In genomic region chr6:115485635-115486034, GRCm38 (mm10) we compare ENCODE assay signal across 17 mouse cellular contexts. TPM values are rescaled to one million over a fixed set of nuclear protein-coding genes. Genes with fewer than 3 reads are reported as not detected.
DNase-seq lines count a peak whose midpoint lies in the region; TF ChIP-seq lines count a peak whose summit lies in the region.
"Had no signal": no experiment of that assay in that cellular context is flagged by ENCODE, and none has a peak within 500 bp of the region (broad histone marks: within the 10 kb centered on the region; RNA-seq: fewer than 3 reads in every experiment).

No protein-coding gene starts in this region.

- H3K9me3 ChIP-seq in MEL (replicated peaks; ENCODE audit: insufficient read depth, low read length), result no peaks in the 10 kb centered on the region
- no peaks in the 10 kb centered on the region for H3K9me3 ChIP-seq in forebrain, embryonic 10.5 days
- H3K9me3 ChIP-seq: G1E; hindbrain, embryonic 13.5 days; limb, embryonic 12.5 days; liver, embryonic 15.5 days; midbrain, embryonic 10.5 days; neural tube, embryonic 13.5 days; stomach, embryonic 15.5 days had no signal

- no peaks in the 10 kb centered on the region for H3K36me3 ChIP-seq in kidney, adult 2 months (ENCODE audit: control insufficient read depth, insufficient read depth, low read length)
- H3K36me3 ChIP-seq in MEL (ENCODE audit: control insufficient read depth in 1 of 2, insufficient read depth in 2 of 2, low read length in 2 of 2), result peaks cover 0 to 18% of the 10 kb centered on the region in 2 experiments; a peak in 2 of 4 replicates
- H3K36me3 ChIP-seq in thymus, adult 2 months (ENCODE audit: control insufficient read depth, insufficient read depth, low read length), result no peaks in the 10 kb centered on the region
- H3K36me3 ChIP-seq in forebrain, embryonic 10.5 days (replicated peaks), result no peaks in the 10 kb centered on the region
- H3K36me3 ChIP-seq: G1E; hindbrain, embryonic 13.5 days; limb, embryonic 12.5 days; liver, embryonic 15.5 days; midbrain, embryonic 10.5 days; neural tube, embryonic 13.5 days; stomach, embryonic 15.5 days had no signal

- no peak for TF ChIP-seq POLR2A in kidney, adult 2 months (IDR thresholded peaks at IDR 0.05; ENCODE audit: low read depth, low read length)
- no peak for TF ChIP-seq POLR2A in MEL (IDR thresholded peaks at IDR 0.05; ENCODE audit: control insufficient read depth in 1 of 2, insufficient read depth in 1 of 2, low read depth in 1 of 2, low read length in 2 of 2, poor library complexity in 1 of 2)
- no peak for TF ChIP-seq POLR2A in thymus, adult 2 months (IDR thresholded peaks at IDR 0.05; ENCODE audit: control insufficient read depth, extremely low read depth, insufficient read depth, low read length, poor library complexity)

- peaks cover 2% of the 10 kb centered on the region; the same call in 1 of the 2 replicates for H3K4me1 ChIP-seq in kidney, adult 2 months (ENCODE audit: control insufficient read depth, insufficient read depth, low read length)
- peaks cover 4 to 16% of the 10 kb centered on the region in 2 experiments for H3K4me1 ChIP-seq in MEL (ENCODE audit: control insufficient read depth in 1 of 2, insufficient read depth in 2 of 2, low read length in 2 of 2)
- H3K4me1 ChIP-seq in thymus, adult 2 months (replicated peaks; ENCODE audit: control insufficient read depth, insufficient read depth, low read length), result no peaks in the 10 kb centered on the region
- H3K4me1 ChIP-seq in forebrain, embryonic 10.5 days, result peaks cover 13% of the 10 kb centered on the region
- H3K4me1 ChIP-seq: hindbrain, embryonic 13.5 days had no signal

- no peak overlapping the region for H3K27ac ChIP-seq in kidney, adult 2 months (ENCODE audit: insufficient read depth, low read depth, low read length)
- H3K27ac ChIP-seq in MEL (ENCODE audit: control insufficient read depth, low read depth, low read length), result no peak overlapping the region
- no peak overlapping the region for H3K27ac ChIP-seq in thymus, adult 2 months (ENCODE audit: control insufficient read depth, insufficient read depth, low read length)
- no peak overlapping the region for H3K27ac ChIP-seq in forebrain, embryonic 10.5 days
- H3K27ac ChIP-seq: hindbrain, embryonic 13.5 days; left cerebral cortex, adult 2 months; limb, embryonic 12.5 days; liver, embryonic 15.5 days; midbrain, embryonic 10.5 days; neural tube, embryonic 13.5 days; stomach, embryonic 15.5 days had no signal

- TF ChIP-seq EP300 in MEL (IDR thresholded peaks at IDR 0.05; ENCODE audit: low read depth in 1 of 2, low read length in 2 of 2), result peak in 1 of 2 experiments; percentile 68; a peak in 2 of 4 replicates

- H3K79me2 ChIP-seq in MEL (ENCODE audit: control insufficient read depth, insufficient read depth, low read length, poor library complexity), result no peaks in the 10 kb centered on the region

- H3K27me3 ChIP-seq in kidney, adult 2 months (replicated peaks; ENCODE audit: control insufficient read depth, insufficient read depth, low read length), result no peaks in the 10 kb centered on the region; the same call in 1 of the 2 replicates
- H3K27me3 ChIP-seq in MEL (ENCODE audit: control insufficient read depth in 1 of 2, insufficient read depth in 2 of 2, low read length in 2 of 2), result peaks cover 0 to 2% of the 10 kb centered on the region in 2 experiments
- H3K27me3 ChIP-seq in thymus, adult 2 months (ENCODE audit: control insufficient read depth, insufficient read depth, low read length), result no peaks in the 10 kb centered on the region
- H3K27me3 ChIP-seq in forebrain, embryonic 10.5 days (ENCODE audit: poor library complexity, severe bottlenecking), result peaks cover 67% of the 10 kb centered on the region
- H3K27me3 ChIP-seq: hindbrain, embryonic 13.5 days; limb, embryonic 12.5 days; liver, embryonic 15.5 days; neural tube, embryonic 13.5 days; stomach, embryonic 15.5 days had no signal

- no peak overlapping the region for H3K4me3 ChIP-seq in kidney, adult 2 months (ENCODE audit: insufficient read depth, low read depth, low read length)
- no peak overlapping the region for H3K4me3 ChIP-seq in MEL (ENCODE audit: control insufficient read depth in 1 of 2, insufficient read depth in 1 of 2, low read depth in 2 of 2, low read length in 2 of 2)
- no peak overlapping the region for H3K4me3 ChIP-seq in thymus, adult 2 months (ENCODE audit: control insufficient read depth, insufficient read depth, low read length)
- no peak overlapping the region for H3K4me3 ChIP-seq in forebrain, embryonic 10.5 days
- H3K4me3 ChIP-seq: hindbrain, embryonic 13.5 days; left cerebral cortex, adult 2 months; limb, embryonic 12.5 days; liver, embryonic 15.5 days; midbrain, embryonic 10.5 days; neural tube, embryonic 13.5 days; stomach, embryonic 15.5 days had no signal

- TF ChIP-seq CTCF in kidney, adult 2 months (conservative IDR thresholded peaks at IDR 0.05; ENCODE audit: insufficient read depth, insufficient read length, low read depth, low read length), result no peak
- no peak for TF ChIP-seq CTCF in MEL (IDR thresholded peaks at IDR 0.05 in 2 of 3, conservative IDR thresholded peaks at IDR 0.05 in 1 of 3; ENCODE audit: control insufficient read depth in 1 of 3, insufficient read depth in 1 of 3, low read depth in 2 of 3, low read length in 3 of 3, poor library complexity in 1 of 3, severe bottlenecking in 1 of 3)
- no peak for TF ChIP-seq CTCF in thymus, adult 2 months (IDR thresholded peaks at IDR 0.05; ENCODE audit: borderline replicate concordance, control insufficient read depth, extremely low read depth, insufficient read depth, low read length, poor library complexity)

- H3K9ac ChIP-seq in MEL (ENCODE audit: control insufficient read depth, low read depth, low read length, poor library complexity, severe bottlenecking), result no peak overlapping the region
- H3K9ac ChIP-seq: hindbrain, embryonic 13.5 days; limb, embryonic 12.5 days; liver, embryonic 15.5 days; neural tube, embryonic 13.5 days; stomach, embryonic 15.5 days had no signal

- DNase-seq in kidney, adult 2 months, result peak; percentile 41
- no peak for DNase-seq in kidney, postnatal 10 days
- peak; percentile 41 for DNase-seq in 416B (ENCODE audit: low read depth)
- DNase-seq in MEL (ENCODE audit: low read depth, low spot score), result peak; percentile 52
- DNase-seq in lung, postnatal 10 days, result peak; percentile 39
- no peak for DNase-seq in thymus, adult 2 months
- DNase-seq in thymus, postnatal 14 days, result no peak
- DNase-seq in forebrain, embryonic 10.5 days (ENCODE audit: extremely low spot score, low spot score), result no peak
- DNase-seq: cerebellum, postnatal 10 days had no signal

- no peak for TF ChIP-seq RAD21 in MEL (IDR thresholded peaks at IDR 0.05; ENCODE audit: low read depth, low read length)

- WGBS in kidney, adult 2 months, result 50% methylated on average over 6 of the region's 6 CpGs
- 63% methylated on average over 6 of the region's 6 CpGs for WGBS in thymus, adult 2 months
- WGBS in forebrain, embryonic 10.5 days, result 75% methylated on average over 6 of the region's 6 CpGs

TF ChIP-seq in MEL, 35 proteins besides CTCF, POLR2A, EP300 and RAD21 (continues in another document):
- TF ChIP-seq MAX (IDR thresholded peaks at IDR 0.05; ENCODE audit: low read length) (no peak), E2F4 (IDR thresholded peaks at IDR 0.05; ENCODE audit: borderline replicate concordance, low read depth, low read length) (no peak), TAL1 (IDR thresholded peaks at IDR 0.05; ENCODE audit: low read length) (no peak; the same call in 1 of the 2 replicates), JUND (IDR thresholded peaks at IDR 0.05; ENCODE audit: low read depth, low read length) (no peak), USF2 (IDR thresholded peaks at IDR 0.05; ENCODE audit: borderline replicate concordance in 1 of 2, insufficient read depth in 1 of 2, low read depth in 1 of 2, low read length in 2 of 2) (no peak), RCOR1 (IDR thresholded peaks at IDR 0.05; ENCODE audit: low read depth, low read length) (peak; percentile 80), ZC3H11A (IDR thresholded peaks at IDR 0.05; ENCODE audit: low read depth, low read length) (no peak), GATA1 (IDR thresholded peaks at IDR 0.05; ENCODE audit: low read depth, low read length) (peak; percentile 39), KAT2A (conservative IDR thresholded peaks at IDR 0.05; ENCODE audit: low read depth, low read length) (no peak), MAFK (IDR thresholded peaks at IDR 0.05; ENCODE audit: borderline replicate concordance, low read depth, low read length) (no peak), MXI1 (IDR thresholded peaks at IDR 0.05; ENCODE audit: low read depth, low read length) (no peak), ZMIZ1 (IDR thresholded peaks at IDR 0.05; ENCODE audit: low read depth, low read length) (no peak), MYB (IDR thresholded peaks at IDR 0.05; ENCODE audit: low read depth, low read length) (no peak), UBTF (IDR thresholded peaks at IDR 0.05; ENCODE audit: borderline replicate concordance, insufficient read depth, low read depth, low read length) (no peak), POLR2AphosphoS2 (IDR thresholded peaks at IDR 0.05; ENCODE audit: low read length) (no peak), CHD2 (IDR thresholded peaks at IDR 0.05; ENCODE audit: low read length) (no peak), GABPA (IDR thresholded peaks at IDR 0.05; ENCODE audit: low read depth, low read length) (no peak), SIN3A (IDR thresholded peaks at IDR 0.05; ENCODE audit: low read length) (no peak), ETS1 (IDR thresholded peaks at IDR 0.05; ENCODE audit: low read depth, low read length) (0 out of 2 replicates have a peak, but pooled peaks have one; percentile 31), MAZ (IDR thresholded peaks at IDR 0.05; ENCODE audit: low read depth, low read length) (no peak), ELF1 (IDR thresholded peaks at IDR 0.05; ENCODE audit: low read depth, low read length) (no peak), POLR2AphosphoS5 (IDR thresholded peaks at IDR 0.05; ENCODE audit: borderline replicate concordance, low read depth, low read length) (no peak), USF1 (IDR thresholded peaks at IDR 0.05; ENCODE audit: low read depth, low read length) (no peak), TCF12 (IDR thresholded peaks at IDR 0.05; ENCODE audit: low read depth, low read length) (0 out of 2 replicates have a peak, but pooled peaks have one; percentile 17), CHD1 (IDR thresholded peaks at IDR 0.05; ENCODE audit: low read depth, low read length) (no peak), NRF1 (IDR thresholded peaks at IDR 0.05; ENCODE audit: insufficient read depth, low read depth, low read length, poor library complexity, severe bottlenecking) (no peak)

RNA-seq across cellular contexts. Expression of gene Tsen2, which starts 58.8 kb away (rescaled TPM):
- polyA plus RNA-seq in kidney, adult 2 months (2012; rRNA removed), result 4.2 and 4.8 TPM in 2 replicates
- total RNA-seq in MEL (2012; rRNA removed), result 24.6 and 27.0 TPM in 2 replicates
- 10 to 100 TPM in 1 of 2 experiments, not detected in 1; 32.6 TPM for polyA plus RNA-seq in MEL (2012; ENCODE audit: insufficient read depth in 1 of 2, insufficient read length in 2 of 2, low read depth in 1 of 2, low replicate concordance in 2 of 2, missing spikeins in 1 of 2)
- 4.6 and 5.4 TPM in 2 replicates for polyA plus RNA-seq in thymus, adult 2 months (2012; rRNA removed)
- 37.7 and 39.9 TPM in 2 replicates for polyA plus RNA-seq in forebrain, embryonic 10.5 days (2016; fragmentation: Nextera tagmentation; extraction: Ambion mirVana)

Comparison
In these comparisons a context has a peak if more than half of its experiments do, and no peak if none do; other contexts are left out.
1. DNase-seq: peak in kidney, adult 2 months (single experiment), 416B (single experiment), MEL (single experiment) and lung, postnatal 10 days (single experiment); none in kidney, postnatal 10 days (single experiment), thymus, adult 2 months (single experiment), thymus, postnatal 14 days (single experiment) and forebrain, embryonic 10.5 days (single experiment).